ENCODE assay signal across 20 mouse cellular contexts in the genomic region with DNA sequence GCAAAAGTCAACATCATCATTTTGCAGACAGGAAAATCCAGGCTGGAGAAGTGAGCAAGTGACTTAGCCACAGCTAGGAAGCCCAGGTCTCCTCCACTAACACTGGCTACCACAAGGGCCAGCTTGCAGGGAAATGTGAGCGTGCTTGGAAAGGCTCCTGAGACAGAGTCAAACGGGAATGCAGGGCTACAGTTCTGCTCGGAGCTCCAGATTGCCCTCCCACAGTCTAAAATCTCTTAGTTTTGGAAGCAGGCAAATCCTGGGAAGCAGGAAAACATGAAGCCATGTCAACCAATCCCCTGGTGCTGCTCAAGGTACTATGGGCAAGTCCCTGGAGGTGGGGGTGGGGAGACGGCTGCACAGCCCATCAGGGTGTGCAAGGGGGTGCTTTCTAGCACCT.
"Had no signal": no experiment of that assay in that cellular context is flagged by ENCODE, and none has a peak within 500 bp of the region (broad histone marks: within the 10 kb centered on the region; RNA-seq: fewer than 3 reads in every experiment).

No protein-coding gene starts in this region.

- H3K27me3 ChIP-seq: kidney, embryonic 15.5 days; limb, embryonic 13.5 days; liver, embryonic 12.5 days; liver, embryonic 15.5 days; lung, embryonic 15.5 days; stomach, embryonic 15.5 days had no signal

- H3K4me2 ChIP-seq: kidney, embryonic 15.5 days; limb, embryonic 13.5 days; liver, embryonic 12.5 days; liver, embryonic 15.5 days; lung, embryonic 15.5 days; midbrain, embryonic 11.5 days; stomach, embryonic 15.5 days had no signal

- DNase-seq: kidney, adult 8-10 months; kidney, postnatal 10 days; kidney, postnatal 36 days; liver; lung, adult 18-20 months; lung, postnatal 10 days; lung, postnatal 36 days; midbrain, embryonic 14.5 days; thymus, adult 2 months; thymus, postnatal 14 days; thymus, postnatal 4 days had no signal

- H3K36me3 ChIP-seq: kidney, embryonic 15.5 days; limb, embryonic 10.5 days; liver, embryonic 12.5 days; liver, embryonic 15.5 days; lung, embryonic 15.5 days; stomach, embryonic 15.5 days had no signal

- H3K27ac ChIP-seq: kidney, embryonic 15.5 days; limb, embryonic 10.5 days; limb, embryonic 13.5 days; liver, embryonic 12.5 days; liver, embryonic 15.5 days; lung, embryonic 15.5 days; stomach, embryonic 15.5 days had no signal

- H3K4me3 ChIP-seq: kidney, embryonic 15.5 days; limb, embryonic 10.5 days; limb, embryonic 13.5 days; liver, embryonic 12.5 days; liver, embryonic 15.5 days; lung, embryonic 15.5 days; stomach, embryonic 15.5 days had no signal

- H3K9me3 ChIP-seq: kidney, embryonic 15.5 days; limb, embryonic 10.5 days; limb, embryonic 13.5 days; liver, embryonic 12.5 days; liver, embryonic 15.5 days; lung, embryonic 15.5 days; stomach, embryonic 15.5 days had no signal

- H3K9ac ChIP-seq: kidney, embryonic 15.5 days; limb, embryonic 13.5 days; liver, embryonic 12.5 days; liver, embryonic 15.5 days; lung, embryonic 15.5 days; stomach, embryonic 15.5 days had no signal

- ATAC-seq: intestine, postnatal 0 days; liver, embryonic 12.5 days had no signal
